Mouse (Mus musculus): ENCODE measurements at regions not wholly inside any gene's neighbourhood (a gene's known extent, or its start where the extent isn't known, plus 50 kb on each side); places are given as distances from the start of the nearest gene placed in this dataset.

DNA sequence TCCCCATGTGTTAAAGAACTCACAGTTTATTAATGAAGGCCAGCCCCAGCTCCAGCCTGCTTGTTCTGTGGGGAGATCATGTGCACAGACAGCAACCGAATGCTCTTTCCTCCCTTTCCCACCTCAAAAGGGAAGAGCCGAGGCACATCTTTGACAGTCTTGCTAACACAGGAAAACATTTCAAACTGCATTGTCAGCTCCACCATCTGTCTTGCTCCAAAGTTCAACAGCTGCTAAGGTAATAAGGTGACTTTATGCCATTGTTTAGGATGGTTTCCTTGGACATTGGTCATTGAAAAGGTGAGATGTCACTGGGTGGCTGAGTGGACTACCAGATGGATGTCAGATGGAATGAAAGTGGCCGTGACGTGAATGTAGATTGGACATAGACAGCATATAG, 58.0 kb upstream of the Cep85l start:
- Histone ChIP-seq H3K4me3 (replicated peaks) (no peak overlapping the region), H3K36me3 (ENCODE audit: control insufficient read depth) (no peaks in the 10 kb centered on the region), H3K4me1 (ENCODE audit: control insufficient read depth) (peaks cover 49% of the 10 kb centered on the region), H3K27me3 (ENCODE audit: control insufficient read depth) (no peaks in the 10 kb centered on the region), H3K9me3 (ENCODE audit: control insufficient read depth, low read length) (no peaks in the 10 kb centered on the region)
- TF ChIP-seq GATA1 (IDR thresholded peaks at IDR 0.05; ENCODE audit: low read length) = no peak
- TF ChIP-seq TAL1 (IDR thresholded peaks at IDR 0.05; ENCODE audit: low read length) = no peak

DNA sequence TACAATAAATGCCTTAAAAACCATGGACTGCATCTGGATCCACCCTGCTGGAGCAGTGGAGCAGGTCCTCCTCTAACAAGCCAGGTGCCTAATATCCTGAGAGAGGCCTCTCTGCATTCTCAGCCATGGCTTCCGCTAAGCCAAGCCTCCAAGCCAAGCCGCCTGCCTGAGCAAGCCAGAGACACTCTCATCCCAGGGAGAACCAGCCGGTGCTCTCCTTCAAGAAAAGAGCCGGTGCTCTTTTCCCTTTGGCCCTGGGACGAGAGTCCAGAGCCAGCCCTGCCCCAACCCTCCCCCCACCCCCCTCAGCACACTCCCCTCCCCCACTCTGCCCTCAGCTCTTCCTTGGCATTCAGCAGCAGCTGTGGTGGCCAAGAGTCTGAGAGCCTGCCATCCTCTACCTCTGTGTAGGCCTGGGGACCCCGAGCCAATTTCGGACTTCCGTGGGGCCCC, 56.3 kb upstream of the Cep85l start:
- no peaks in the 10 kb centered on the region for H3K36me3 ChIP-seq (ENCODE audit: control insufficient read depth)
- no peak for TF ChIP-seq GATA1 (IDR thresholded peaks at IDR 0.05; ENCODE audit: low read length)
- no peaks in the 10 kb centered on the region for H3K27me3 ChIP-seq (ENCODE audit: control insufficient read depth)
- H3K4me3 ChIP-seq (replicated peaks) = no peak overlapping the region
- H3K4me1 ChIP-seq (ENCODE audit: control insufficient read depth) = peaks cover 55% of the 10 kb centered on the region
- H3K9me3 ChIP-seq (ENCODE audit: control insufficient read depth, low read length) = no peaks in the 10 kb centered on the region

DNA sequence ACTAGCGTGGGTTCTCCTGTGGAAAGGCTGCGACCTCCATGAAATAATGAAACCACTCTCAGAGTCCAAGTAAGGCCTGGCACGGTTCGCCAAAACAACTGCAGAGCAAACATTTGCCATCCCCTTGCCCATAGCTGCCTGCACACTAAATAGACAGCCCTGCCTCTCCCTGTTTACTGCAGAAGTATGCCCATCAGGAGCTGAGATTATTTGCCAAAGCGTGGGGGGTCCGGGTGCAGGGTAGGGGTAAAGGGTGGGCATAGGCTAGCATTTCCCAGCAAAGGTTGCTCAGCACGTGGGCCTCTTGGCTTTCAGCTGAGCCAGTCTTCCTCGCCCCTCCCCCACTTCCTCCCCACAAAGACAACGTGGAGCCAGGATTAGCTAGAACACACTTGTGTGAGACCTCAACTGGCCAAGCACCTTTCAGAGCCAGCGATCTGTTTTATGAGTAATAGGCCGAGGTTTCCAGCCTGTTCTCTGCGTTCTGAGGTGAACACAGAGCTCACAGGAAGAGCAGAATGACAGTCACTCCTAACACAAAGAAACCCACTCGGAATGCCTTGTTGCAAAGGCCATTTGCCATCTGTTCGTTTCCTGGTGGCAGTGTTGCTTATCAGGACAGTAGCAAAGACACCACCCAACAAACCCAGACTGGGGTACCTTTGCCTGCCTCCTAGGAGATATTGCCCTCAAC, 55.6 kb upstream of the Cep85l start:
- H3K36me3 ChIP-seq (ENCODE audit: control insufficient read depth) = no peaks in the 10 kb centered on the region
- H3K27me3 ChIP-seq (ENCODE audit: control insufficient read depth) = no peaks in the 10 kb centered on the region
- no peak for TF ChIP-seq GATA1 (IDR thresholded peaks at IDR 0.05; ENCODE audit: low read length)
- TF ChIP-seq TAL1 (IDR thresholded peaks at IDR 0.05; ENCODE audit: low read length) = no peak
- peaks cover 55% of the 10 kb centered on the region for H3K4me1 ChIP-seq (ENCODE audit: control insufficient read depth)
- H3K9me3 ChIP-seq (ENCODE audit: control insufficient read depth, low read length) = no peaks in the 10 kb centered on the region
- H3K4me3 ChIP-seq (replicated peaks) = peak overlapping the region; percentile 13

DNA sequence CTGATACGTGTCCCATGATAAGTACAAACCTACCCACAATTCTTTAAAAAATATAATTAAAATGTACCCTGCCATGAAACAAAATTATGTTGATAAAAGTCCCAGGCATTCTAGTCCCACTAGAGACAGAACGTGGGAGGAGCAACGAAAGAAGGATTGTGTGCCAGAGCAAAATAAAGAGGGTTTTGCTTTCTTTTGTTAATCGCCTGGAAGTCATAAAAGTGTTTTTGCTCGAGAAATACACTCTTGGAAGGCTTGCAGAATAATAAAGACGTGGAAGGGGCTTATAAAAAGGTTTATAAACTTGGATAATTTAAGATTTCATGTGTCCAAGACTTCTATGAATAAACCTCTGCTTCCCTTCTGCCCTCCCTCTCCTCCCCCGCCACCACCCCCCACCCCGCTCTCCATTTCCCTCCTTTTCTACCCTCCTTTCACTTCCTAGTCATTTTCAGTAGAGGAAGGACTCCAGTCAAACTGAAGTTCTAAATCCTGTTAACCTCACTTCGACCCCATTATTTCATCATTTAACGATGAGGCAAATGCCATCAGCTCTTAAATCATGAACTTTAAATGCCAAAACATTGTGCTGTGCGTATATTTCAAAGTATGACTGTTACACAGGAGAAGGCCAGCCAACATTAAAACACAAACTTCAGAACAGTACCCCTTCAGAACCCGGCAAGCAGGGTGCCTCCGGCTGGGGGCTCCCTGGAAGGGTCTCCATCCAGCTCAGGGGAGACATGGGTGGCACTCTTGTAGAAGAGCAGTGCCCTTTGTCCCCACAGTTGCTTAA, 54.8 kb upstream of the Cep85l start:
- Histone ChIP-seq H3K27me3 (ENCODE audit: control insufficient read depth) (no peaks in the 10 kb centered on the region), H3K4me1 (ENCODE audit: control insufficient read depth) (peaks cover 55% of the 10 kb centered on the region), H3K36me3 (ENCODE audit: control insufficient read depth) (no peaks in the 10 kb centered on the region), H3K9me3 (ENCODE audit: control insufficient read depth, low read length) (no peaks in the 10 kb centered on the region), H3K4me3 (replicated peaks) (no peak overlapping the region)
- TF ChIP-seq GATA1 (IDR thresholded peaks at IDR 0.05; ENCODE audit: low read length) = no peak
- TF ChIP-seq TAL1 (IDR thresholded peaks at IDR 0.05; ENCODE audit: low read length) = no peak

DNA sequence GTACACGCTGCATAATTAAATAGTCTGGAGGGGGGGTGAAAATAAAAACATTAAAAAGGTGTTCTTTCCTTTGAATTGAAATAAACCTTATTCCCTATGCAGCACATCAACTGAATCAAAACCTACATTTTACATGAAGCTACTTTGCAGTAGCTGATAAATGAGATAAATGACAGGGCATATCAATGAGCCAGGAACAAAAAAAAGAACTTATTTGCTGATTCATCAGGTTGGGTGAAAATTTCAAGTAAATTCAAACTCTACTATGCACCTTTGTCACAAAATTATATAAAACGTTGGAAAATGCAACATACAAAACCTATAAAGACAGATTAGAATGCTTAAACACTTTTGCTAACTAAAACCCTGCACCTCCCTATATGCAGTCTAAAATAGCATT, 53.0 kb upstream of the Cep85l start:
- H3K27me3 ChIP-seq (ENCODE audit: control insufficient read depth) = no peaks in the 10 kb centered on the region
- TF ChIP-seq TAL1 (IDR thresholded peaks at IDR 0.05; ENCODE audit: low read length) (no peak), GATA1 (IDR thresholded peaks at IDR 0.05; ENCODE audit: low read length) (no peak)
- no peaks in the 10 kb centered on the region for H3K36me3 ChIP-seq (ENCODE audit: control insufficient read depth)
- H3K9me3 ChIP-seq (ENCODE audit: control insufficient read depth, low read length) = no peaks in the 10 kb centered on the region
- no peak overlapping the region for H3K4me3 ChIP-seq (replicated peaks)
- peaks cover 48% of the 10 kb centered on the region for H3K4me1 ChIP-seq (ENCODE audit: control insufficient read depth)

DNA sequence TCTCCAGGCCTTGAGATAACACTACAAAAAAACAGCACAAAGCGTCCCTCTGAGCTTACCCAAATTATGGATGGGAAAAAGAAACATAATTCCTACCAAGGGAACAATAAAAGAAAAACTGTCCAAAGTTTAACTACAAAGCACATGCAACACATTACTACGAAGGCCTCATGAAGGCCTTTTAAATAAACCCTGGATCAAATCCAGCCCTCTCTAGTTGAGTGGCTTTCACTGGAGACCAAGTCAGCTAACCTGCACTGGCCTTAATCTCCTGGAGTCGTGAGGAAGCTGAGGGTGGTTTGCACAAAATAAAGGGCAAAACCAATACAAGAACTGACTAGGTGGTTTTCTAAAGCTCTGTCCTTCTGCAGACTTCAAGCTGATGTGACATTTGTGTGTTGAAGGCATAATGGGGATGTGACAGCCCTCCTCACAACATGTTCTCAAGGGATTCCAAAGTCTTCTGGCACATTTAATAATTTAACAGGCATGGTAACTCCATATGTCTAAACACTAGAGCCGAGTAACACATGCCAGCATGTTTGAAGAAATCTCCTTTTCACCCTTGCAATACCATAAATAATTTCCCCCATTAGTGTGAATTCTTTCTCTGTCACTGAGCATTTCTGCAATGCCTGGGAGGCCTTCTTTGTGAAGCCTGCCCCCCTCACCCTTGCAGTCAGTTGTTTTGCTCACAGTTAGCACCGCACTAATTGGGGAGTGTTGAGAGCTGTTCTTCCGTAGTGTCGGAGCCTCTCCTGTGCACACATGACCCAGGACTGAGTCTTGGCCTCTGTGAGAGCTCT, 50.0 kb upstream of the Cep85l start:
- no peak for TF ChIP-seq TAL1 (IDR thresholded peaks at IDR 0.05; ENCODE audit: low read length)
- TF ChIP-seq GATA1 (IDR thresholded peaks at IDR 0.05; ENCODE audit: low read length) = no peak
- Histone ChIP-seq H3K4me1 (ENCODE audit: control insufficient read depth) (peaks cover 36% of the 10 kb centered on the region), H3K27me3 (ENCODE audit: control insufficient read depth) (no peaks in the 10 kb centered on the region), H3K36me3 (ENCODE audit: control insufficient read depth) (no peaks in the 10 kb centered on the region), H3K4me3 (replicated peaks) (no peak overlapping the region), H3K9me3 (ENCODE audit: control insufficient read depth, low read length) (no peaks in the 10 kb centered on the region)

Measured in erythroblast, embryonic 14.5 days (primary cell).